Mouse (Mus musculus) right cerebral cortex, postnatal 10 days (tissue): Measurements from ENCODE around the gene Sgcd.

Source experiments
- DNase-seq, 2 experiments: peaks; one replicate each; pipeline ENCODE4 v3.0.0; 2021; ENCODE audit warnings: low spot score in 2 of 2

Sgcd gene

DNA sequence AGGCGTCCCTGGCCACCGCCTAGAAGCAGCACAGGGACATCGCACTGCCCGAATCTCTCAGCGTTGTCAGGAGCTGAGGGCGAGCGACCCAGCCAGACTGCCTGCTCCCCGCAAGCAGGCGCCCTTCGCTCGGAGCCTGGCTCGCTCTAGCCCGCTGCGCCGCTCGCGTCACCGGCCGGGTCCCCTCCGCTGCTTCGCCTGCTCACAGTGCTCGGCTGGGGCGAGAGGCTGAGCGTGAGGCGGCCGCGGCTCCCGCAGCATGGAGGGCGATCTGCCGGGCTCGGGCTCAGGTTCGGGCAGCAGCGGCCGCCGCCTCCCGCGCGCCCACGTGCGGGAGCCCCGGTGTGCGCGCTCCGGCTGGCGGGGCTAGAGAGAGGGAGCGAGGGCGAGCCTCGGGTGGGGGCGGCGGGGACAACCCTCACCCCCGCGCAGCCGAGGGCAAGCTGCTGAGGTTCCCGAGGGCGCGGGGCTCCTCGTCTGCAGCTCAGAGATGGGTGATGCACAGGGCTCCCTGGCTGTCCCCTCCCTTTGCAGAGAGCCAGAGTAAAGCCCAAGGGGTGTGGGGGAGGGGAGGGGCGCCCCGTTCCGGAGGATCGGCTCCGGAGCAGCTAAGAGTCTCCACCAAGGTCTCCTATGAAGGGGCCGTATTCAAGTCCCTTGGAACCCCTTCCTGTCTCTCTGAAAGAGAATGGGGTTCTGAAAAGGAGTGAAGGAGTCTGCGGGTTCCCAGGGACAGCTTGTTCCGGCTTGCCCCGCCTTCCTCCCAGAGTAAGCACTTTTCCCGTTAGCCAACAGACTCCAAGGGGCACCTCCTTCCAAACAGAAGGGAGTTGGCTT, at the start of gene Sgcd:
Sgcd (minus strand) TSS at position 273 of the 837 bp plus-strand sequence.
- peak; percentile 61 to 68 for DNase-seq

DNA sequence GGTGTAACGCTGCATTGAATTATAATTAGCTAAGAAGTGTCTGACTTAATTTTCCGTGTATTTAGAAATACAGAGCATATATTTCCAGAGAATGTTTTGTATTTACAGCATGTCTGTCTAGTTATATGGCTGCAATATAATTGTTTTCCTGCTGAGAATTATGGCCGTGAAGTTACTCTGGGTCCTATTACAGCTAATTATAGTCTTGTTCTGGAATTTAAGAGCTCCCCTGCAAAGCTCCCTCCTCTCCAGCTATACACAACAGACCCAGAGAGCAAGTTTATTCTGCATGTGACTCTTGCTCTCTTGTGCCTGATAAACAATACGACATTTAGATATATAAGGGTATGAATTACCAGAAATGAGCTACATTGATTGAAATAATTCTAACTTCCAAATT, 49.3 kb upstream of the Sgcd start:
- no peak for DNase-seq

DNA sequence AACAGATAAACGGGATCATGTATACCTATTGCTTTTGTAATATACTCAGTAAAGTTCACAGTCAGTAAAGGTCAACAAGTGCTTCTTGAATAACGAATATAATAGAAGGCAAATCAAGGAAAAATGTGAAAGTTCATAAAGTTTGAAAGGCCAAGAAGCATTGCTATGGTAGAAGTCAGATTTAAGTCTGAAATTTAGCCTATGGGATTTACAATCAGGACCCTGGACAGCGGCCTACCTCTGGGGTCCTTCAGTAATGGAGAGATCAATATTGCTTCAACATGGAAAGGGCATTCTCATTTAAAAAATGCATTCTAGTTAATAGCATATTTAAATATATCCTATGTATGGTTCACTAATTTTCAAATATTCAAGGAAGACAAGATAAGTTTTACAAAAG, 24.1 kb upstream of the Sgcd start:
- DNase-seq: no peak

DNA sequence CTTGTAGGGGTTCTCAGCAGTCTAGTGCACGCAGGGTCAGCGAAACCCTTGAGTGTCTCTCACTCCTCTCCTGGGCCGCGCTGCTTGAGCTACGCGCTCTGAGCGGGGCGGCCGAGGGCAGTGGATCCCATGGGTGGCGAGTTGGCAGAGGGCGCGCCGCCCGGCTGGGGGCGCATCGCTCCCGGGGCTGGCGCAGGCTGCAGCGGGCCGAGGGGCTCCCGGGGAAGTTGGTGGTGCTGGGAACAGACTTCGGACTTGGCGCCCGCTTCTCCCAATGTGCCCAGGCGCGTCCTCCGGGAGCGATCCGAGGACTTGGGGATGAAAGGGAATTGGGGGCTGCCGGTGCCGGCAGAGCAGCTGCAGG, 454 bp downstream of the Sgcd start:
- peak in 1 of 2 experiments; percentile 58 for DNase-seq

DNA sequence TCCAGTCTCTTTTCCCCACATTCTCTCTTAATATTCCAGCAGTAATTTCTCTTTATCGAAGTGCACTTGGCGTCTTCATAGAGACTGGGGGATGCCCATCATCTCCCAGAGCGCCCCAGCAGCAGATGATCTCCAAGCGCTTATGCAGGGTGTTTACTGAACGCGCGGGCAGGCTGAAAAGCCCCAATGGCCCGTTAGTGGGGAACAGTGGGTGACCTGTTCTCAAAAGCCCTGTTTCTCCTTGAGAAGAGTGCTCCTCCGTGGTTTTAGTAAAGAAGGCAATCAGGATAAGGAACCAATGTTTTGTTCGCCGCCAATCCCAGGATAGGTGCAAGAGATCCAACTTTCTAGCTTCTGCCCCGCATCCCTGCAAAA, 889 bp downstream of the Sgcd start:
- DNase-seq: peak; percentile 23 to 33

DNA sequence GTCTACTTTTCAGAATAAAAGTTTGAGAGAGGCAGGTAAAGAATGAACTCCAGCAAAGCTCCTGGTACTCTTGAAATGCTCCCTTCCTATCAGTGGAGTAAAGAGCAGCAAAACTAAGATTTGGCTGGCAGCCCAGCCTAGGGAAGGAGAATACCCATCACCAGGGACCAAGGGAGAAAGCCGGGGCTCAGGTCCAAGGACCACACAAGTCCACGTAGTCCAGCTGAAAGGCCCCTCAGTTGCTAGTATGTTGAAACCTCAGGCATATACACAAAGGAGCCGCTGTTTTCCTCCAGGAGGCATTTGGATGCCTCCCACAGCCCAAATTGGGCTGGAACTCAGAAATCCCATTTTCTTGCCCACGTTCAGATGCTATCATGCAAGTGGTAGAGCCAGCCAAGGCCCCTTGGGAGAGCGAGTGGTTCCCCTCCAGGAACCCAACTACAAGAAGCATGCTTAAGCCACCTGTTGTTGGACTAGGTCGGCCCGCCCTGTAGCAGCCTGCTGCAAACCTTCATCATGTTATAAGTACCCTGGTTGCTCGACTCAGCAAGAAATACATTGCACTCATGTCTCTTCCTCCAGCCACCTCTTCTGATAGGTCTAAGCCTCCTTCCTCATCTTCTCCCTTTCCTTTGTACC, 1.4 kb downstream of the Sgcd start:
- DNase-seq: peak; percentile 72 to 73

DNA sequence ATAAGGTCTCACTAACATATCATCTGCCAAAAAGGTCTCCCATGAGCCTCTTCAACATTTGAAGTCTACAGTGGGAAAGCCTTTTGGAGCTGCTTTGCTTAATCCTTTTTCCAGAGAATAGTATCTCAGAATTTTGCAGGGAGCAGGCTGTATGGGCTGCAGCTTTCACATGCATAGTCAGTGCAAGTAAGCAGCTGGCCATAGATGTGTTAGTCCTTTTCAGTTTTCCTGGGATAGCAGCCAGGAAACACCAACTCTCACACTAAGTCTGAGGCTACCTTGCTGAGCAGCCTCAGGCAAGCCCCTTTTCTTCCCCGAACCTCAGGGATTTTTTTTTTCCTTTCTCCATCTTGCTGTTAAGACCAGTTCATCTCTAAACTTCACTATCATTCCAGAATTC, 6.6 kb downstream of the Sgcd start:
- DNase-seq: no peak

DNA sequence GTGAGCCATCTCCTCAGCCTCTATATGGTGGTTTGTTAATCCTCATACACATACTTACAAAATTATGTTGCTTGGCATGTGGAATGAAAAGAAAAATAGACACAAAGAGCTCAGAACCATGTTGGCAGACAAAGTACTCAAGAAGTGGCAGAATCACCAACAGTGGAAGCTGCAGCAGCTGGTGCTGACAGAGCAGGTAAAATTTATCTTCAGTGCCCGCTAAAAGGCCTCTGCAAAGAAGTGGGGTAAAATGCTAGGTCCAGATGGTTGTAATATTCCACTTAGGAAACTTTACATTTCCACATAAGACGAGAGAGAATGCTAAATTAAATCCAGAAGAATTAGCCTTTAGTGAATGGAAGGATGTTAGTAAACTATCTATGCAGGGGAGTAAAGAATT, 7.7 kb downstream of the Sgcd start:
- no peak for DNase-seq

DNA sequence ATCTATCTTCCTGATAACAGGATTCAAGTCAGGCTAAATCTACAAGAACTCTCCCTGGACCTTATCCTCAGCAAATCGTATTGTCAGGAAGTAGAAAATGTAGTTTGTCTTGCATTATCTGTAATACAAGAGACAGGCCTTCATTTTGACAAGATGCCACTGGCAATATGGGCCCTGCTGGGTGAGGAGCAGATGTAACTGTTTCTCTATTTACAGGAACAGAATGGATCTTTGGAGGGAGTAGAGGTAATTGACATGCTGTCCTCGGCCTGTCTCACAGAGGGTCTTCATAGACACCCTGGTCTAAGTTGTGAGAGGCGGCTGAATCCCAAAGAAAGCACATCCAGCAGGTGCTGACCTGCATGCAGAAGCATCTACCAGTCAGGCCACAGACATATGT, 35.5 kb downstream of the Sgcd start:
- no peak for DNase-seq

DNA sequence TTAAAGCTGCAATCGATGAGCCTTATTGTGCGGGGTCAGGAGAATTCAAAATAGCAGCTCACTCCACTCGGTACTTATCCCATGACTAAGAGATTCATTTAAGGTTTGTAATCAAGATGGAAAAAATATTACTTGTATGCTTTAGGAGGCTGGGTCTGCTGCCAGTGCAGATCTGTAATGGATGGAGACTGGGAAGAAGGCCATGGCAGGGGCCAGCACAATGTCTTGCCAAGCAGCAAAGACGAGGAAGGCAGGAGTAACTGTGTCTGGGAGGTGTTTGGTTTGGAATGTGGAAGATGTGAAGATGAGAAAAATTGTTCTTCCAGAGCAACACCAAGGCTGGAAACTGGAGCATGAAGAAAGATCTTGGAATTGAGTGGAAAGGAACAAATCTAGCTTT, 36.4 kb downstream of the Sgcd start:
- DNase-seq: no peak

DNA sequence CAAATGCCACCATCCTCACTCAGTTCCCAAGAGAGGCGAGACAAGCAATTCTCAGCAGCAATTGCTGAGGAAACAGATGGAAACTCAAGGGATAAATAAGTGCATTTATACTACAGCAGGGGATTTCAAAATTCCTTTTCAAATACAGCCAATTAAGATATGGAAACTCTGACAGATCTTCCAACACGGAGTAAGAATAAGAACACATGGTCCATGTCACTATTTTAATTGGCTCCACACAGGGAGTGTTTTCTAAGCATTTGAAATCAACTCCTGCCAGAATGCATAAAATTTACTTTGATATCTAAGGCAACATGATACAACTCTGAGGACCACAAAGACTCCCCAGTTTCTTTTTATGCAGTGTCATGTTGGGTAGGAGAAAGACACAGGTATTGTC, 49.0 kb downstream of the Sgcd start:
- no peak for DNase-seq

DNA sequence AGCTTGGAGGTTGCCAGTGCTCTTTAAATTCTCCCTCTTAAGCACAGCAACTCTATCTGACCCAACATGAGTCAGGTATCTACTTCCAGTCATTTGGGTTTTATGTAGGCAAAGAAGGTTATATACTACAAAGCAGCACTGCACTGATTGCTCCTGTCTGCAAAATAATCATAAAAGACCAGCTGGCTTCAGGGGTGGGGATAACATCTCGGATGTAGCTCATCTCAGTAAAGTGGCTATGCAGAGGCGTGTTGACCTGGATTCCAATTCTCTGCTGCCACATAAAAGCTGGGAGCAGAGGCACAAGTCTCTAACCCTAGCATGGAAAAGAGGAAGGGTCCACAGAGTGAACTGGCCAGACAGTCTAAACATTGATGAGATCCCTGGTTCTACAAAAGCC, 71.2 kb downstream of the Sgcd start:
- DNase-seq: no peak

DNA sequence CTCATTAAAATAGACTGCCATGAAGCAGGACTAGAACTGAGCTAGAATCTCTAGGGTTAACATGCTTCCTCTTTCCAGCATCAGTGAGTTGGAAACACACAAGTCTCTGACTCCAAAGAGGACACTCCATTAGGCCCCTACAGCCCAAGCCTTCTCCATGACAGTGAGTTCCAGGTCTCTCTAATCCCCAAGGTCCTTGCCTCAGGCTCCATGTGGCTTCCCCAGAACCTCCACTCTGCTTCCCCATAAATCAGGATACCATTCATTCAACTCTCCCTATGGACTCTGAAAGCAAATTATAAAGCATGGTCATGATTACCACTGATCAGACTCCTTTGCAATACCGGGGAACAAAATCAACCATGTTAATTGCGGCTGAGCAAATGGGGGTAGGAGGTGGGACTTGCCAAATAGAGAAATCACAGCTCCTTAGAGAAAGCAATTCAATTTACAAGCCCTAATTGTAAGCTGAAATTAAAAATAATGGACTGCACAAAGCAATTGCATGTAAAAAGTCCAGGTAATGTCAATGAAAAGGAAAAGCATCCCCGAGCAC, 97.1 kb downstream of the Sgcd start:
- DNase-seq: no peak

DNA sequence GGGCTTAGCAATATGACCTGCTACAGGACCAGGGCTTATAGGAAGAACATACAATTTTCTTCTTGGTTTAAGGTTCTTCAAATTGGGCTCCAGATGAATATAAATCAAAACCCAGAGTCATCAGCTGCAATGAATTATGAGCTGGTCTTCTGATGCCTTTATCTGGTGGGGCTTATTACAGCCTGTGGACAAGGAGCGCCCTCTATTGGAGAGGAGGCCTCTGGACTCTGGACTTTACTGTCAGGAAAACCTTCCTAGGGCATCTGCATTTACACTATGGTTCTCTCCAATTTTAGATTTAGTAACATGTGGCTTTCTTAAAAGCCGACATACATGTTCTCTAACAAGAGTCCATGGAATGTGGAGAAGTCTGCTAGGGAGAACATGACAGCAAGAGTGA, 98.5 kb downstream of the Sgcd start:
- DNase-seq: peak in 1 of 2 experiments; percentile 37

DNA sequence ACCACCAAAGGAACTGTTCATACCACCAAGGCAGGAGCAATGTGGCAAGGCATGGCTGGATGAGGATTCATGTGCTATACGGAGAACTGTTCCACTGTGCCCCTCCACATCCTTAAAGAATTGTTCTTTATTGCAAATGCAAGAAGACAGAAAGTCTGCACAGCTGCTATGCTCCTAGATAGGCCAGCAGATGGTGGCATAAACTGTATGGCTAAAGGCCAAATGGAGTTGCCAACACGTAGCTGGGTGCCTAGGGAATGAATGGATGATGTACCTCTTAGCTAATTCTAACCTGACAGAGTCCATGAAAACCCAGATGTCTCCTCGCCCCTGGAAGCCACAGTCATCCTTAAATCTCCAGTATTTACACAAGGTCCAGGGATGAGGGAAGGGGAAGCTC, 103.5 kb downstream of the Sgcd start:
- peak; percentile 41 to 65 for DNase-seq

DNA sequence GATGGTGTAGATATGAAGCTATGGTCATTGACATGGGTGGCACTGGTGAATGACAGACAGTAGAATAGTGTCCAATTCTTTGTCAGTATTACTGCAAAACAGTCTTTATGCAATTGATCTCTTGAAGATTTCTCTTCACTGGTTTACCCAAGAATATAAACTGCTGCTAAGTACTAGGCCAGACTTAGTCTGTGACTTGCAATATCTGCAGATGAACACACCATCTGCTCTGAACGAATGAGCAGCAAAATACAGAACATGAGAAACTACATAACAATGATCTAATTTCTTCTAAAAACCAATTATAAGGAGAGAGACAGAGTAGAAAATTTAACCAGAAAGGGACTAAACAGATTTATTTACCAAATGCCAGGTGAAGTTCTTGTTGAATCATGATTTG, 105.2 kb downstream of the Sgcd start:
- peak in 1 of 2 experiments; percentile 34 for DNase-seq

DNA sequence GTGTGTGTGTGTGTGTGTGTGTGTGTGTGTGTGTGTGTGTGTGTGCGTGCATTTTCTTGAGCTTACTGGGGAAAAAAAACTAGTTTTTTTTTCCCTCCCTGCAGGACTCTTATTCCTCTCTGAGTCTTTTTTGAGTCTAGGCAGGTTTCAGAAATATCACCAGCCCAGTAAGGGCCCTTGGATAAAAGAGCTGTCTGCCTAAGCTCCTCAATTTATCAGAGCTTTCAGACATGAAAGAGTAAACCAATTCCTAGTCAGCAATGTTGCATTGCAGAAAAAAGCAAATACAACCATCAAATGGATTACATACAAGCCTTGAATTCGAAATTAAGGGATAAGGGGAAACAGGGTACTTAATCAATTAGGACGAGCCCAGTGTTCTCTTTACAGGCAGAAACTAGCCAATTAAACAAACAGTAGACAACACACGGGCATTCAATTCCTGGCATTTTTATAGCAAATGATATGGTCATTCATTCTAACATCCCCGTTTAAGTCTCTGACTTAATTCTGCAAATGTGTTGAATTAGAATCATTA, 112.1 kb downstream of the Sgcd start:
- DNase-seq: no peak

DNA sequence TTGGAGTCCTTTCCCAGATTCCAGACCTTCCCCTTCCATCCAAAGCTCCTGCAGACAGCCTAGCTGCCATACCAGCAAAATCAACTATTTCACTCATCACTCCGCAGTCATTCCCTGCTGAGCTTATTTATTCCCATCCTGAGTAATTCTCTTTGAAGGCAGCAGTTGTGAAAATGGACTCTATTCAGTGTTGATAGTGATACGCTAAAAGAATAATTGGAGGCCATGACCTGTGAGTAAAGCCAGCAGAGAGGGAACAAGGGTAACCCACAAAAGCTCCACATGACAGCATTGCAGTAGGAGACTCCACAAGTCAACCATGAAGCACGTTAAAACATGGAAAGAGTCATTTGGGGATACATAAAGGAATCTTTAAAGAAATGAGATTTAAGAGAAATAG, 142.9 kb downstream of the Sgcd start:
- DNase-seq: no peak

DNA sequence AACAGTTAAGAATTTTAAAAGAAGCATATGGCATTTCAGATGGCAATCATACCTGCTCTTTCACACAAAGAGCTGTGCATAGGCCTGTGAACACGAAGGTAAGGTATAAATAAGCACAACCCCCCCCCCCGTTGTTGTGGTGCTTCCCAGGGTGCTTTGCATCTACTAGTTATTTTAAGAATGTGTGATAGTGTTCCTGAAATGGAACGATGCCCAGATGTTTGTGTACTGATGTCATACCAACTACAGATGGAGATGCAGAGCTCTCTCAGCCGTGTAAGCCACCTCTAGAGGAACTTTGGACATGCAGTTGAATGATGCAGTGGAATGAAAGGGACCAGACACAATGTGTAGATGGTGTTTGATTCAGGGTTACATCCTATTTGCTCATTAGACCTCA, 155.5 kb downstream of the Sgcd start:
- no peak for DNase-seq

DNA sequence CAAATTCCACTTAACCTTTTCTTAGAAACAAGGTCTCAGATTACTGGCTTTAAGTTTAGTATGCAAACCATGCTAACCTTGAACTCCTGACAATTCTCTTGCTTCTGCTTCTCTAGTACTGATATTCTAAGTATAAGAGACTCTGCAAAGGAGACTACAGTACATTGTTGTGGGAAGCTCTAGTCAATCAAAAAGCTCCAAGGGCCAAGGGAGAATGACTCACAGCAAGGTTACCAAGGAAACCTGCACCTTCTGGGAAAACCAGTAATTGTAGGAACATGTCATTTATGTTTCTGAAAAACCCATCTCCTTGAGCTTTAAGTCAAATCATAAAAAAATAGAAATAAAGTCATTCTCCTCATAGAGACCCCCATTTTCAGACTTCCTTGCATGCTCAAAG, 178.5 kb downstream of the Sgcd start:
- no peak for DNase-seq

DNA sequence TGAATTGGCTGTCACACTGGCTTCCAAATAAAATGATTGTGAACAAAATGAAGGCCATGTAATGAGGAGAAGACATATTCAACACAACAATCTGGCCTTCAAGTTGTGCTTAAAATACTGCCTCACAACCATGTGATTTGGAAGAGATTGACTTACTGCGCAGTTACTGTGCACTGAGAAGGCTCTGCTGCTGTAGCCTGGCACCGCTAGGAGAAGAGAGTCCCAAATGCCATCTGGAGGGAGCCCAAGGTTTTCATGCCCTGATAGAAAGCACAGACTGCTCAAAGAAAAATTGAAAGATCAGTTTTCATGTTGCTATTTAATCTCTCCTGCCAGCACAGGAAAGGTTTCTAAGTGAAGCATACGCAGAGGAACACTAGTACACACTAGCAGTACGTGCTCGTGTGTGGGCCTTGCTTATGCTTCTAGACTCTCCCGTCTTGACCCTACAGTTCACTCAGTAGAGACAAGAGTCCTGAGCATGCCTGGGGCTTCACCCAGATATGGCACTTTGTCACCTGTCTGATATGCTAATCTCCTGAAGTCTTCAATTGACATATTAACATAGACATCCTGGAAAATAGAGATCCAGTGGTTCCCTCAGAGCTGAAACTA, 184.6 kb downstream of the Sgcd start:
- DNase-seq: peak; percentile 56 to 64

DNA sequence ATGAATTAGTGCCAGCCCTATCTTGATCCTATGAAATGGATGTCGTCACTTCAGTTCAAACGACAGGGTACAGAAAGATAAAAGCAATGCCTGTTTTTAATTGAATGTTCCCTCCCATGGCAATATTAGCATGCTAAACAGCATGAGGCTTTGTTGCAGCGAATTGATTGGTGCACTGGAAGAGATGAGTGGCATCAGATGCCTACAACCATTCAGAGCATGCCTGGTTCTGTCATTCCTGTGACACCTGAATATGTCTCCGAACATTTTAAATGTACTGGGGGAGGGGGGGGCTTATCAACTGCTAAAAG, 210.9 kb downstream of the Sgcd start:
- DNase-seq: no peak
